Mouse (Mus musculus) adrenal gland, postnatal 10 days (tissue): ENCODE data around the gene Otogl. TPM values are rescaled to one million over a fixed set of nuclear protein-coding genes. Genes with fewer than 3 reads are reported as not detected.
"Not testable (repeated sequence)": the region's sequence is repeated elsewhere in the genome, so short reads cannot be mapped to it uniquely, and the experiment has no call there.

Source experiments
- DNase-seq: peaks from one replicate; pipeline ENCODE4 v3.0.0; 2021; ENCODE audit warnings: mixed read lengths
- total RNA-seq, 2 experiments: library from RNA; stranded (reverse); gene quantifications; 2 replicates each; pipeline ENCODE4 v1.2.3; 2021

Otogl gene
- total RNA-seq, 2 experiments from 2014 or later, result 0.09 to 0.15 TPM

- no peak for DNase-seq
Observed at GRCm38 (mm10) chr10:107805203-107805602, 106.7 kb downstream of the Otogl start.

- DNase-seq, result not testable (repeated sequence)
Observed at GRCm38 (mm10) chr10:107804285-107804684, 107.6 kb downstream of the Otogl start.

- peak; percentile 76 for DNase-seq
Observed at GRCm38 (mm10) chr10:107799671-107800353, 112.1 kb downstream of the Otogl start.

- no peak for DNase-seq
Observed at GRCm38 (mm10) chr10:107794812-107795756, 116.8 kb downstream of the Otogl start.

GRCm38 (mm10) chr10:107792491-107792890, 119.4 kb downstream of the Otogl start:
- DNase-seq, result no peak

- DNase-seq, result no peak
Observed at GRCm38 (mm10) chr10:107779548-107779947, 132.4 kb downstream of the Otogl start.

- DNase-seq, result no peak
Observed at GRCm38 (mm10) chr10:107759624-107760023, 152.3 kb downstream of the Otogl start.

- DNase-seq, result no peak
Observed at GRCm38 (mm10) chr10:107753471-107753870, 158.5 kb downstream of the Otogl start.

- DNase-seq, result no peak
Observed at GRCm38 (mm10) chr10:107752351-107753143, 159.4 kb downstream of the Otogl start.

GRCm38 (mm10) chr10:107751944-107752343, 160.0 kb downstream of the Otogl start:
- DNase-seq, result no peak

GRCm38 (mm10) chr10:107747566-107747965, 164.4 kb downstream of the Otogl start:
- peak; percentile 30 for DNase-seq

GRCm38 (mm10) chr10:107746717-107747116, 165.2 kb downstream of the Otogl start:
- DNase-seq, result no peak

- DNase-seq, result no peak
Observed at GRCm38 (mm10) chr10:107739815-107740214, 172.1 kb downstream of the Otogl start.

- no peak for DNase-seq
Observed at GRCm38 (mm10) chr10:107737743-107738142, 174.2 kb downstream of the Otogl start.

GRCm38 (mm10) chr10:107735448-107735847, 176.5 kb downstream of the Otogl start:
- no peak for DNase-seq

- no peak for DNase-seq
Observed at GRCm38 (mm10) chr10:107734327-107734726, 177.6 kb downstream of the Otogl start.

GRCm38 (mm10) chr10:107725631-107726030, 186.3 kb downstream of the Otogl start:
- DNase-seq, result no peak

GRCm38 (mm10) chr10:107719806-107720205, 192.1 kb downstream of the Otogl start, which contains the start of gene Ptprq:
TSS of gene Ptprq (minus strand) at chr10:107720051.
- DNase-seq, result no peak
